Mouse (Mus musculus): ENCODE measurements around the gene Gm21454. TPM values are rescaled to one million over a fixed set of nuclear protein-coding genes. Genes with fewer than 3 reads are reported as not detected.

Gene Gm21454
- polyA plus RNA-seq (2015; fragmentation: Nextera tagmentation; extraction: Ambion mirVana) = not detected in 2 replicates

GRCm38 (mm10) chrY:13252091-13252490 lies at the start of gene Gm21454, which contains the start of gene Gm21440:
Gene Gm21454, plus strand, starts transcription at chrY:13252442.
Gene Gm21440, plus strand, starts transcription at chrY:13252391.

GRCm38 (mm10) chrY:13223828-13224227 lies 28.4 kb upstream of the Gm21454 start, which contains the start of gene Gm21828:
Gene Gm21828, minus strand, starts transcription at chrY:13223928.

DNA sequence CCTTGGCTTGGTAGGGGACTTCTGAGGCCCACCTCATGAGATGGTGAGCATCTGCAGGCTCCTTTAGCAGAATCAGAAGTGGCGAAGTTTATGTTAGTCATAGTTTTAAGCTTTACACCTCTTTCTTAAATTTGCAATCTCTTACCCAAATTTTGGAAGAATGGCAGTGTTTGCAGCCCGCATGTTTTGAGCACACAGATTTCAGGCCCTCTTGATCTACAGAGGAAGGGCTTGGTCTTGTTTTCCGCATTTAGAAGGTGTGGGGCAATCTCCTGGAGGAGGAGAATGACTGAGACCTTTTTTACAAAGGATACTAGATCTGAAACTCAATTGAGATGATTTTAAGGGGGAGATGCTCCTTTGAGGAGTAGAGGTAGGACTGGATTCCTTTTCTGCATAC lies 96.7 kb downstream of the Gm21454 start, which contains the start of gene Gm21725:
Gene Gm21725, minus strand, starts transcription at position 101 of the 400 bp plus-strand sequence.

Other genes starting within 250 kb of the Gm21454 start
- not detected in 2 replicates for gene Gm20807, start 209.6 kb upstream of the Gm21454 start, polyA plus RNA-seq (2015; fragmentation: Nextera tagmentation; extraction: Ambion mirVana)
- gene Gm21891, start 119.0 kb upstream of the Gm21454 start, polyA plus RNA-seq (2015; fragmentation: Nextera tagmentation; extraction: Ambion mirVana) = not detected in 2 replicates
- not detected in 2 replicates for gene Gm21425, start 90.5 kb upstream of the Gm21454 start, polyA plus RNA-seq (2015; fragmentation: Nextera tagmentation; extraction: Ambion mirVana)
- not detected in 2 replicates for gene Gm21828, start 28.5 kb upstream of the Gm21454 start, polyA plus RNA-seq (2015; fragmentation: Nextera tagmentation; extraction: Ambion mirVana)
- gene Gm21440, start 51 bp upstream of the Gm21454 start, polyA plus RNA-seq (2015; fragmentation: Nextera tagmentation; extraction: Ambion mirVana) = not detected in 2 replicates
- gene Gm21725, start 96.6 kb downstream of the Gm21454 start, polyA plus RNA-seq (2015; fragmentation: Nextera tagmentation; extraction: Ambion mirVana) = not detected in 2 replicates
- gene Gm21866, start 213.1 kb downstream of the Gm21454 start, polyA plus RNA-seq (2015; fragmentation: Nextera tagmentation; extraction: Ambion mirVana) = not detected in 2 replicates
- not detected in 2 replicates for gene Gm20773, start 241.6 kb downstream of the Gm21454 start, polyA plus RNA-seq (2015; fragmentation: Nextera tagmentation; extraction: Ambion mirVana)